Mouse (Mus musculus) lung, embryonic 14.5 days (tissue): ENCODE measurements around the gene Aass. TPM values are rescaled to one million over a fixed set of nuclear protein-coding genes. Genes with fewer than 3 reads are reported as not detected.
A peak's percentile ranks its signal among the peaks of the same experiment; 100 is the strongest.

Experiments used
- ATAC-seq: fragments of 200-750 bp; cut with Nextera tagmentation; 2 replicates; pipeline ENCODE4 v1.8.0; 2017; ENCODE audit warnings: mild to moderate bottlenecking, moderate TSS enrichment, moderate library complexity; ENCODE audit not compliant: insufficient read depth
- DNase-seq: peaks from one replicate; pipeline ENCODE4 v3.0.0-alpha.2; 2015
- H3K27ac ChIP-seq: fragments of 300-500 bp; sonication (generic); 2 replicates; pipeline ENCODE4 v1.5.1; 2014; ENCODE audit warnings: low read depth, mild to moderate bottlenecking, moderate library complexity
- H3K27me3 ChIP-seq: fragments of 300-500 bp; sonication (generic); 2 replicates; pipeline ENCODE4 v1.6.1; 2014; ENCODE audit warnings: low read length, control low read depth; ENCODE audit not compliant: insufficient read depth
- H3K36me3 ChIP-seq: fragments of 300-500 bp; sonication (generic); 2 replicates; pipeline ENCODE4 v1.6.1; 2014; ENCODE audit warnings: control low read depth; ENCODE audit not compliant: insufficient read depth
- H3K4me1 ChIP-seq: fragments of 300-500 bp; sonication (generic); 2 replicates; pipeline ENCODE4 v1.6.1; 2014; ENCODE audit warnings: antibody characterized with exemption, control low read depth; ENCODE audit not compliant: insufficient read depth
- H3K4me2 ChIP-seq: fragments of 300-500 bp; sonication (generic); 2 replicates; pipeline ENCODE4 v1.6.1; 2014; ENCODE audit warnings: mild to moderate bottlenecking
- H3K4me3 ChIP-seq: fragments of 300-500 bp; sonication (generic); 2 replicates; pipeline ENCODE4 v1.5.1; 2014; ENCODE audit warnings: low read depth, low read length
- H3K9ac ChIP-seq: fragments of 300-500 bp; sonication (generic); 2 replicates; pipeline ENCODE4 v1.6.1; 2014
- H3K9me3 ChIP-seq: fragments of 300-500 bp; sonication (generic); 2 replicates; pipeline ENCODE4 v1.6.1; 2016; ENCODE audit warnings: low read depth, low read length, control low read depth
- CTCF ChIP-seq: IDR thresholded peaks from 2 replicates; pipeline ENCODE4 v1.5.1; 2016; ENCODE audit warnings: antibody characterized with exemption, low read depth
- WGBS: fragments of 180-500 bp; shearing (Covaris S2); extraction: QIAGEN DNeasy Blood & Tissue Kit; methylation state at CpG from one replicate; pipeline ENCODE4 v1.1.7; 2014; 5-methylcytosine and 5-hydroxymethylcytosine counted together
- polyA plus RNA-seq: library from polyadenylated mRNA; unstranded; fragments of >200 nt; fragmentation: Nextera tagmentation; extraction: Ambion mirVana; gene quantifications from 2 replicates; pipeline ENCODE4 v1.2.1, GENCODE M21; 2014

Aass gene
- polyA plus RNA-seq, 1 experiment from 2014 or later, result 3.6 TPM

DNA sequence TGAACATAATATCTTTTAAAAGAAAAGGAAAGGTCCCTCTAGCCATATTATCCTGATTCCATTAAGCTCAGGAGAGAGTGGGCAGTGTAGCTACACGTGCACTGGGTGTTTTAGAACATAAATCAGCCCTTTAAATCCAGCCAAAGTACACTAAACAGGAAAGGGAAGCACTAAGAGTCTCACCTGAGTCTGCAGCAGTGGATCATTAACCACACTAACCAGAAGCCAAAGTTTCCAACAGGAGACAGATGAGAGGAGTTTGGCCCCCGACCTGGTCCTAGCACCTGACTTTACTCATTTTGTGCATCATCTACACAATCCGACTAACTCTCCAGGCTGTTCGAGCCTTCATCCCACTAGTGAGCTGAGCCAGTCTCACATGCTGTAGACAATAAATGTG is 1.8 kb downstream of the Aass start:
- ATAC-seq, result no peak
- no peak for DNase-seq
- 64% methylated on average over 4 of the region's 4 CpGs for WGBS

GRCm38 (mm10) chr6:23129201-23129600 is 3.6 kb downstream of the Aass start:
- ATAC-seq, result peak; percentile 50; the same call in 1 of the 2 replicates
- no peaks in the 10 kb centered on the region for H3K9me3 ChIP-seq

More for the DNA sequence above, 1.8 kb downstream of the Aass start:
- Histone ChIP-seq H3K4me2 (no peak overlapping the region), H3K27ac (no peak overlapping the region), H3K9ac (no peak overlapping the region), H3K4me1 (peaks cover 11% of the 10 kb centered on the region), H3K36me3 (no peaks in the 10 kb centered on the region), H3K4me3 (no peak overlapping the region), H3K9me3 (no peaks in the 10 kb centered on the region), H3K27me3 (no peaks in the 10 kb centered on the region)
- TF ChIP-seq CTCF, result no peak

GRCm38 (mm10) chr6:23126706-23127105 is 6.1 kb downstream of the Aass start:
- WGBS, result 74% methylated on average over 7 of the region's 7 CpGs

More at GRCm38 (mm10) chr6:23129201-23129600, 3.6 kb downstream of the Aass start:
- no peak overlapping the region for H3K4me2 ChIP-seq
- H3K36me3 ChIP-seq, result no peaks in the 10 kb centered on the region
- H3K27me3 ChIP-seq, result no peaks in the 10 kb centered on the region
- H3K27ac ChIP-seq, result no peak overlapping the region
- no peak overlapping the region for H3K9ac ChIP-seq
- 57% methylated on average over 4 of the region's 4 CpGs for WGBS
- no peak for TF ChIP-seq CTCF
- H3K4me3 ChIP-seq, result no peak overlapping the region
- DNase-seq, result peak; percentile 88
- H3K4me1 ChIP-seq, result peaks cover 11% of the 10 kb centered on the region

GRCm38 (mm10) chr6:23125831-23126230 is 7.0 kb downstream of the Aass start:
- TF ChIP-seq CTCF, result no peak
- 80% methylated on average over 5 of the region's 5 CpGs for WGBS
- peaks cover 3% of the 10 kb centered on the region; the same call in 1 of the 2 replicates for H3K4me1 ChIP-seq
- DNase-seq (no peak), ATAC-seq (no peak)
- H3K27ac ChIP-seq, result no peak overlapping the region
- no peaks in the 10 kb centered on the region for H3K36me3 ChIP-seq
- no peak overlapping the region for H3K9ac ChIP-seq
- H3K27me3 ChIP-seq, result no peaks in the 10 kb centered on the region
- no peak overlapping the region for H3K4me3 ChIP-seq
- H3K9me3 ChIP-seq, result no peaks in the 10 kb centered on the region
- no peak overlapping the region for H3K4me2 ChIP-seq

More at GRCm38 (mm10) chr6:23126706-23127105, 6.1 kb downstream of the Aass start:
- TF ChIP-seq CTCF, result no peak
- H3K4me2 ChIP-seq, result no peak overlapping the region
- H3K4me1 ChIP-seq, result peaks cover 3% of the 10 kb centered on the region; the same call in 1 of the 2 replicates
- no peak overlapping the region for H3K9ac ChIP-seq
- no peak for ATAC-seq
- no peaks in the 10 kb centered on the region for H3K27me3 ChIP-seq
- no peaks in the 10 kb centered on the region for H3K9me3 ChIP-seq
- H3K27ac ChIP-seq, result no peak overlapping the region
- no peak for DNase-seq
- no peaks in the 10 kb centered on the region for H3K36me3 ChIP-seq
- no peak overlapping the region for H3K4me3 ChIP-seq

DNA sequence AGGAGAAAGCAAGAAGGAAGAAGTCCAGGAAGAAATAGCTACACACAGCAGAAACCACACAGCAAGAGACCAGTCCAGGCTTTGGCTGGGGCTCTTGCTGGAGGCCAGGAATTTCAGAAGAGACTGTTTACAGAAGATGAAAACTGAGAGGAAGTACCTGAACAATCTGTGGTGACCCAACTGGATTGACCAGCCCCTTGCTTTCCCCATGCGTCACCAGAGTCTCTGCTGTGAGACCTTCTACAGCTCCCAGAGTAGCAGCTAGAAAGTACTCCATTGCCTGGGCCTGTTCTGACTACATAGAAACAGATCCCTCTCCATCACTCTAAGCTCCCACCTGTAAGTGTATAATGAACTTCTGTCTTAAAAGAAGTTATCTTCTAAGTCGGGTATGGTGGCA is 8.0 kb downstream of the Aass start:
- H3K4me3 ChIP-seq, result no peak overlapping the region
- TF ChIP-seq CTCF, result no peak
- H3K9ac ChIP-seq, result no peak overlapping the region
- ATAC-seq, result peak; percentile 41; the same call in 1 of the 2 replicates
- WGBS, result 66% methylated on average over 2 of the region's 2 CpGs
- H3K9me3 ChIP-seq, result no peaks in the 10 kb centered on the region
- peaks cover 3% of the 10 kb centered on the region; the same call in 1 of the 2 replicates for H3K4me1 ChIP-seq
- DNase-seq, result no peak
- H3K36me3 ChIP-seq, result no peaks in the 10 kb centered on the region
- no peak overlapping the region for H3K4me2 ChIP-seq
- H3K27me3 ChIP-seq, result no peaks in the 10 kb centered on the region
- no peak overlapping the region for H3K27ac ChIP-seq

GRCm38 (mm10) chr6:23122934-23123333 is 9.9 kb downstream of the Aass start:
- 39% methylated on average over 3 of the region's 3 CpGs for WGBS
- ATAC-seq, result no peak

DNA sequence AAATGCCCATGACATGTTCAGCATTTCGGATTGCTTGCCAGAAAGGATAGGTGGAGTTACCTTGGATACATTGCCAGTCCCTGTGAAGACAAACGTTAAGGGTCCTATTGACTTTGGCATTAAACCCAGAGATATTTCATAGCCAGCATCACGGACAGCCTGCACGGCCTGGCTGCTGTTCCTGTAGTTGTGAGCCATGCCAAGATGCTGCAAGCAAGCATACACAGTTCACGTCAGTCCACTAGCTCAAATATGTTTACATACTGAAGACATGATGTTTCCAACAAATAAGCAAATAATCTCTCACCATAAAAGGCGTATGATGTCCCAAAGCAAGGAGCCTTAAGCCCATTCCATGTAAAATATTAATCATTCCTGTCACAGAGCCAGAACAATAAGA is 18.0 kb downstream of the Aass start:
- H3K27ac ChIP-seq, result no peak overlapping the region
- DNase-seq (peak; percentile 55), ATAC-seq (peak; percentile 81; the same call in 1 of the 2 replicates)
- no peak overlapping the region for H3K4me2 ChIP-seq
- no peaks in the 10 kb centered on the region for H3K4me1 ChIP-seq
- WGBS, result 56% methylated on average over 6 of the region's 6 CpGs
- H3K36me3 ChIP-seq, result no peaks in the 10 kb centered on the region
- no peaks in the 10 kb centered on the region for H3K9me3 ChIP-seq
- H3K4me3 ChIP-seq, result no peak overlapping the region
- no peak overlapping the region for H3K9ac ChIP-seq
- TF ChIP-seq CTCF, result no peak
- H3K27me3 ChIP-seq, result no peaks in the 10 kb centered on the region

More at GRCm38 (mm10) chr6:23122934-23123333, 9.9 kb downstream of the Aass start:
- Histone ChIP-seq H3K4me3 (no peak overlapping the region), H3K27me3 (no peaks in the 10 kb centered on the region), H3K36me3 (no peaks in the 10 kb centered on the region), H3K9me3 (no peaks in the 10 kb centered on the region), H3K4me2 (no peak overlapping the region), H3K9ac (no peak overlapping the region), H3K27ac (no peak overlapping the region), H3K4me1 (no peaks in the 10 kb centered on the region)
- TF ChIP-seq CTCF, result peak; percentile 50
- peak; percentile 69 for DNase-seq

DNA sequence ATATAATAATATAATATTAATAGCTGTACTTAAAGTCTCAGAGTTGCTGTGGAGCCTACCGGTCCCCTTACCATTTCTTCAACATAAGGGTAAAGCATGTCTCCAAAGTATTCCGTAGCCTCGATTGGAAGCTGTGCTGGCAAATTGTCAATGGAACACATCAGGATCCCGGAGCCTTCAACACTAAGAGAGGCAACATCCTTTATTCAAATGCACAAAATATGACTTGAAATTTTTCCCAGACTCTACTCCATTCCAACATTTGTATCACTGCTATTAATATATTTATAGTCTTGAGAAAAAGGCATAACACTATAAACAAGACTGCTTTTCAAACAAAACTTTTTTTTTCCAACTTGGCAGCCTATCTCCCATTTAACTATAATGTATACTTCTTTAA is 25.7 kb downstream of the Aass start:
- DNase-seq (peak; percentile 82), ATAC-seq (peak; percentile 58)
- 53% methylated on average over 4 of the region's 4 CpGs for WGBS
- Histone ChIP-seq H3K4me2 (no peak overlapping the region), H3K27me3 (no peaks in the 10 kb centered on the region), H3K4me3 (no peak overlapping the region), H3K27ac (no peak overlapping the region), H3K9ac (no peak overlapping the region), H3K9me3 (no peaks in the 10 kb centered on the region), H3K4me1 (no peaks in the 10 kb centered on the region), H3K36me3 (no peaks in the 10 kb centered on the region)
- no peak for TF ChIP-seq CTCF
